Mouse (Mus musculus) v-Abl transformed pro-B cells (cell line): Measurements from ENCODE around the gene Olfml1.

ENCODE experiments used
- in situ Hi-C, 2 experiments: fragments of 400-800 bp; cut with MboI; formaldehyde crosslinking; loops; one replicate each; pipeline ENCODE4 v1.15.1; 2025; ENCODE audit not compliant: unreplicated experiment in 2 of 2

The Olfml1 gene

GRCm38 (mm10) chr7:107567261-107567671 is at the start of gene Olfml1:
Gene Olfml1 (plus strand): TSS chr7:107567446.
- in situ Hi-C loops: no loop called here

DNA sequence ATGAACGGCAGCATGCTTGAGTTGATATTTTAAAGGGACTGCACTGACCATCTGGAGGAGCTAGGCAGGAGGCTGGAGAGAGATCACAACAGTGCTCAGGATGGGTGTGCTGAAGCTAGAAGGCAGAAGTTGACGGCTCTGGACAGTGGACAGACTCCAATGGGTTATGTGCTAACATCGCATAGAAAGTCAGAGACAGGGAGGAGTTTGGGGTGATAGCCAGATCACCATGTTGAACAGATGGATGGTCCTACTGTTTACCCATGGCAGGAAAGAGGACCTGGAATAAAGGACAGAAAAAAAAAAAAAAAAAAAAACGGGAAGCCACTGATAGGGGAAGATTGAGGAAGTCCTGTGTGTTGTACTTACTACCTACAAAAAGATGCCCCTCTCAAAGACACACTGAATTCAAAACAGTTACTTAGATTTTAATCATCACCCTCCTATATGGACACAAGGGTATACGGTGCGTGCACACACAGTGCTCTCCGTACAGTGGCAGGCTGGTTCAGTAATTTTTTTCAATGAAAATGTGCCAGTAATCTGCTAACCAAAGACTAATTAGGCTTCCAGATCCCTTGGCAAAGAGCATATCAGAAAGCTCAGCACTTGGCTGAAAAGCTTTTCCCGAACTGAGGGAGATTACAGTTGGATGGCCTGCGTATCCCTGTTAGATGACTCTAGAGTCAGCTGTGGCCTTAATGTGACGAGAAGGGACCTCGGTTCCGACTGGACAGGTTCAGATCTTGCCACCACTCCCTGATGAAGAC is 47.8 kb upstream of the Olfml1 start:
- in situ Hi-C loops: no loop called here

GRCm38 (mm10) chr7:107521411-107521810 is 45.8 kb upstream of the Olfml1 start:
- in situ Hi-C loops: no loop called here

- in situ Hi-C loops: no loop called here
These were observed 40.9 kb upstream of the Olfml1 start for GRCm38 (mm10) chr7:107526299-107526698.

GRCm38 (mm10) chr7:107528169-107528772 is 39.0 kb upstream of the Olfml1 start:
- in situ Hi-C loops: no loop called here

DNA sequence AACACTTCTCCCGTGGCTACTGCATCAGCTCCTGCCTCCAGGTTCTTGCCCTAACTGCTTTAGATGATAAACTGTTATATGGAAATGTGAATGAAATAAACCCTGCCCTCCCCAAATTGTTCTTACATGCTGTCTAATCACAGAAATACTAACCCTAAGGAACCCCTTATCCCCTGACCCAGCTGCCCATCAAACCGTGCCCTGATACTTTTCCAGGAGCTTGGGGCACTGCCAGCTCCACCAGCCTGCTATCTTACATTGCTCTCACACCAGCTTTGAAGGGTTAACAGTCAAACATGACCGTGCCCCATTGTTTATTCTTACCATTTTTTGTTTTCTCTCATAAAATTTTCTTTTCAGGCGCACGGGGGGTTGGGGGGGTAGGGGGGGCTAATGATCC is 37.9 kb upstream of the Olfml1 start:
- in situ Hi-C loops: no loop called here

DNA sequence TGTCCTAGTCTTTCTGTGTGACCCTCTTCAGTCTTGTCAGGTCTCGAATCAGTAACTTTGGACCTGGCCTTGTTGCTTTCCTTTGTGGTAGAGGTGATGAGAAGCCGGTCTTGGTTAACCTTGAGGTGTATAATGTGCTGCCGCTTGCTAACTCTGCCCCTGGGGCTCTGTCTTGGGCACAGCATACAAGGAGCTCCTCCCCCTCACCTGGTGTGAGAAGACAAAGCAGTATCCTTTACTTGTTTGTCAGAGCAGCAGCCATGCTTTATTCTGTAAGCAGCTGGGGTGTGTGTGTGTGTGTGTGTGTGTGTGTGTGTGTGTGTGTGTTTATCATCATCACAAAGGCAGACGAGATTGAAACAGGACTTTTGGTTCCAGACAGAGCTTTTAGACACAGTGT is 31.9 kb upstream of the Olfml1 start:
- in situ Hi-C loops: no loop called here

DNA sequence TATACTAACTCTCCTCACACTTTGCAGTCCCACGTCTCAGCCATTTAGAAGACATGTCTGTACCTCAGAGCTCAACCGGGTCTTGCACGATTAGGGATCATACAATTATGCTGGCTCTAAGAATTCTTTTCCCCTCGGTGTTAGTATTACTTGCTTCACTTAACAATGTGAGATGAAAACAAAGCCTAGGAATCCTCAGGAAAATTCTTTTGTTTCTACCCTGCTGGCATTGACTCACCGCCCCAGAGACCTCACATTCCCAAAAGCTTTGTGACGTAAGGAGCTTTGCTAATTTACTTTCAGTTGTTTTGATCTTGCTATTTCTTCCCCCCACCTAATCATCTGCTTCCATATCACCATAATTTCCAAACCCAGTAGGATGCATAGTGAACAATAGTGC is 30.7 kb upstream of the Olfml1 start:
- in situ Hi-C loops: no loop called here

DNA sequence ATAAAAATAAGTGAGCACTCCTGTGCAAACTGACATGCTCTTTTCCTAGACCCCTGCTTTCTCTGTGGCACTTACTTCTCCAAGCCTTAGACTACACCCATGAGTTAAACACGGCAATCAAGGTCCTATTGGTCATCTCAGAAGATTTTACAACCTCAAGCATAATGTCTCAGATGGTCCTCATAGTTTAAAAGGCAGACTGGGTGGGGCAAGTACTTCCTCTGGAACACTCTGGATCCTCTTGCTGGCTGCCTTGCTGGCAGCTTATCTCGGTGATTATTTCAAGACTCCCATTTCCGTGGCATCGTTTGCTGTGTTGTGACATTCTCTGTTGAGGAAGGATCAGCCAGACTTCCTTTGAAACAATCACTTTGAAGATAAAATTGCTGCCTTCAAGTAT is 27.2 kb upstream of the Olfml1 start:
- in situ Hi-C loops: no loop called here

DNA sequence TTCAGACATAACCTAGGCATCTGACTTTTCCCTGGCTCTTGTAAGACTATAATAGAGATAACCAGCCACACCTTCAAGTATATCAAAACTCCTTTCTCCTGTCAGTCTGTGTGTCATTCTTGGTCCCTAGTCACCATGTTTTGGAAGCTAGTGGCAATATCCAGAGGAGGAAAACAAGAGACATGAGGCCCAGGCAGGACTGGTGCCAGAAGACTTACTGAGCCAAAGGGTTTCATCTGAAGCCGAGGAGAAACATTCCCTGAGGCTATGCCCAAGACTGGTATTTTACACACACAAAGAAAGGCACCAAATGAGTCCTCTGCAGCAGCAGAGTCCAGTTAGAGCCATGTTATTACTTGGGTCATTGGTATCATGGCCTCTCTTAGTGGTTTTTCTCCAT is 22.2 kb upstream of the Olfml1 start:
- in situ Hi-C loops: no loop called here

GRCm38 (mm10) chr7:107547872-107548271 is 19.4 kb upstream of the Olfml1 start:
- in situ Hi-C loops: no loop called here

DNA sequence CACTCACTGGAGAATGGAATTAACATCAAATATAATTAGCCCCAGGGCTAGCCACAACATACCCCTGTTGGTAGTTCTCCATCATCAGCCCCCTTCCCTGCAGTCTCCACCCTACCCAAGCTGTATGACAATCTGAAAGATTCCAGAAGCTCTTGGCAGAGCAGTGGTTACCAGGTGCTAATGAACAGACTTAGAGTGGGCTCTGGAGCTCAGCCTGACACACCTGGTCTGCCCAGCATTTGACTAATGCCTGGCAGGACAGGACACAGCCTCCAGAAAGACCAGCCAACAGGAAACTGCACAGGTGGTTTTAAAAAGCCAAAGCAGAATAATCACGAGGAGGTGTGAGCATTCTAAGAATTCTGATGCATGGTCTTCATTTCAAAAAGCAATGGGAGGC is 13.8 kb upstream of the Olfml1 start:
- in situ Hi-C loops: no loop called here

- in situ Hi-C loops: no loop called here
These were observed 11.3 kb upstream of the Olfml1 start for GRCm38 (mm10) chr7:107555906-107556305.

GRCm38 (mm10) chr7:107560675-107561074 is 6.6 kb upstream of the Olfml1 start:
- in situ Hi-C loops: no loop called here

- in situ Hi-C loops: no loop called here
These were observed 5.7 kb upstream of the Olfml1 start for GRCm38 (mm10) chr7:107561584-107561983.

DNA sequence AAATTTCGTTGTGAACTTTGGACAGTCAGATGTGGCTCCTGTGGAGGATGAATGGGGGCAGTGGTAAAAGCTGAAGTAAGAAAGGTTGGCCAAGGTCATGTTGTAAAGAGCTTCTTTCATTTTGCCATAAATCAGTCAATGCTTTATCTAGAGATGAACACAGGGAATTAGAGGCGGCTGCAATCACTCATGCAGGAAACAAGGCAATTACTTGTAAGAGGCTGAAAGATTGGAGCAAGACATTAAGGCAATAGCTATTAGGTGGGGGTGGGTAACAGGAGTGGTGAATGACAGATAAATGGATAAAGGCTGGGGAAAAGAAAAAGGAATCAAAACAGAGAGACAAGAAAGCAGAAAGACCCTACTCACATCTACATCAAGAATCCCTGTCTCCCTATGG is 3.5 kb upstream of the Olfml1 start:
- in situ Hi-C loops: no loop called here

DNA sequence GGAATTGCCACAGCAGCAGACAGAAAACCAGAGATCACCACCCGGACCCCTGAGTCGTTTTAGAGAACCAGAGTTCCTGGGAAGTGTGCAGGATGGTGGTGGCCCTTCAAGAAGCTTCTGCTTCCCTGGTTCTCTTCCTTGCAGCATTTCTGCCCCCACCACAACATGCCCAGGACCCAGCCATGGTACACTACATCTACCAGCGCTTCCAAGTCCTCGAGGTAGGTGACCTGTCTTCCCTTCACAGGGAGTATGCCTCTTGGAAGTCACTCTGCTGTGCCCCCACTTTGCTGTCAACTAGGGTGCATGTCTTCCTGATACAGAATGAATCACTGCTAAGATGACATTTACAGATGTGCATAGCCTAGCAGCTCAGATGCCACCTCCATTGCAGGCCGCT is 428 bp downstream of the Olfml1 start:
- in situ Hi-C loops: no loop called here

- in situ Hi-C loops: no loop called here
These were observed 1.7 kb downstream of the Olfml1 start for GRCm38 (mm10) chr7:107568971-107569370.

- in situ Hi-C loops: no loop called here
These were observed 6.6 kb downstream of the Olfml1 start for GRCm38 (mm10) chr7:107573856-107574255.

- in situ Hi-C loops: no loop called here
These were observed 7.0 kb downstream of the Olfml1 start for GRCm38 (mm10) chr7:107574276-107574675.

GRCm38 (mm10) chr7:107592641-107593040 is 25.4 kb downstream of the Olfml1 start:
- in situ Hi-C loops: no loop called here

- in situ Hi-C loops: no loop called here
These were observed 26.7 kb downstream of the Olfml1 start for GRCm38 (mm10) chr7:107593904-107594303.
